Mouse (Mus musculus): ENCODE results near the gene Lime1.

The Lime1 gene

GRCm38 (mm10) chr2:181379778-181380177 is at the start of gene Lime1:
Lime1 (plus strand) TSS chr2:181380078.
- in situ Hi-C loops (cut with MseI, MboI), result no loop called here

- in situ Hi-C loops (cut with MseI, MboI), result no loop called here
Measured at GRCm38 (mm10) chr2:181332542-181332941, 47.3 kb upstream of the Lime1 start.

- in situ Hi-C loops (cut with MseI, MboI), result no loop called here
Measured at GRCm38 (mm10) chr2:181334023-181334422, 45.9 kb upstream of the Lime1 start.

GRCm38 (mm10) chr2:181340426-181340825 is 39.5 kb upstream of the Lime1 start:
- in situ Hi-C loops (cut with MseI, MboI), result no loop called here

DNA sequence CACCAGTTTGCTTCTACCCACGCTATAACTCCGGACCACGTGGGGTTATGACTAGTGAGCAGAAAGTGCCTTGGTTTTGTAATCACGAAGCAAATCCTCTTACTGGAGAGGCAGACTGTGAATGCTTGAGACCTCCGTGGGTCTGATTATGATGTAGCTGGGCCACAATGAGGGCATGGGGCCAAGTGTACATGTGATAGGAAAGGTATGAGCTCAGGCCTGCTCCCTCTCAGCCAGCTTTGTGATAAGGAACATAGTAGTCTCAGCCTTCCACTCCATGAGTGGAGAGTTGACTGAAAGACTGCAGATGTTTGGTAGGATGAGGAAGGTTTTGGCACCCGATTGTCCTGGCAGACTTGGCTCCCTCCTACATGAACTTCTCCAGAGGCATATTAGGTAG is 37.1 kb upstream of the Lime1 start:
- in situ Hi-C loops (cut with MseI, MboI), result no loop called here

- in situ Hi-C loops (cut with MseI, MboI), result no loop called here
Measured at GRCm38 (mm10) chr2:181356780-181357179, 23.1 kb upstream of the Lime1 start.

DNA sequence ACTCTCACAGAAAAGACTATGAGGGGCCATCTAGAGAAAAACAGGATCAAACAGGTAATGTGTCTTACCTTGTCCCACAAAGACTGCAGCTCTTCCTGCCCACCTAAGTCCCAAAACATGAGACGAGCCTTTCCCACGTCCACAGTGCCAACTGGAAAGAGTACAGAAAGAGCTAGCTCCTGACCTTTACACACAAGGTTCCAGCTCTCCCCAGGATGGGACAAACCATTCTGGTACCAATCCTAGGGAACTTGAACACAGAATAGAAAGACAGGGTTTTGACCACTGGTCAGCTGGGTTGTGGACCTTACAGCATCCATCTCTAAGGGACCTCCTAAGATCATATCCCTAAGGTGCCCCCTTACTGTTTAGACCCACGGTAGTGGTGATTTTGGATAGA is 15.9 kb upstream of the Lime1 start:
- in situ Hi-C loops (cut with MseI, MboI), result no loop called here

DNA sequence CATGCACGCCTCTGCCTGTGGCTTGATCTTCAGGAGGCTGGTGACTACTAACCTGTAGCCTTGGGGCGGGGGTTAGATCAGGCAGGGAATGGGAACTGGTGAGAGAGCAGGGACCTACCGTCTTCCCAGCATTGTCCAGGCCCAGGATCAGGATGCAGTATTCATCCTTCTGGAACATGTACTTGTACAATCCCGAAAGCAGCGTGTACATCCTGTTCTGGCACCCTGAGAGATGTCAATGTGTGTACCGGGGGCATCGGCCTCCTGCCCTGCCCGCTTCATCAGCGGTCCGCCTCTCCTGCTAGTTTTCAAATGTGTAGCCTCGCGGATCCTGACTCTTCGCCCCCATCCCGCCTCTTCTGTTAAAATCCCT is 15.4 kb upstream of the Lime1 start:
- in situ Hi-C loops (cut with MseI, MboI), result no loop called here

- in situ Hi-C loops (cut with MseI, MboI), result no loop called here
Measured at GRCm38 (mm10) chr2:181364860-181365596, 14.8 kb upstream of the Lime1 start, which contains the start of the genes Zgpat and Arfrp1. Zgpat (plus strand) TSS chr2:181364928. Arfrp1 (minus strand) TSS chr2:181365404.

DNA sequence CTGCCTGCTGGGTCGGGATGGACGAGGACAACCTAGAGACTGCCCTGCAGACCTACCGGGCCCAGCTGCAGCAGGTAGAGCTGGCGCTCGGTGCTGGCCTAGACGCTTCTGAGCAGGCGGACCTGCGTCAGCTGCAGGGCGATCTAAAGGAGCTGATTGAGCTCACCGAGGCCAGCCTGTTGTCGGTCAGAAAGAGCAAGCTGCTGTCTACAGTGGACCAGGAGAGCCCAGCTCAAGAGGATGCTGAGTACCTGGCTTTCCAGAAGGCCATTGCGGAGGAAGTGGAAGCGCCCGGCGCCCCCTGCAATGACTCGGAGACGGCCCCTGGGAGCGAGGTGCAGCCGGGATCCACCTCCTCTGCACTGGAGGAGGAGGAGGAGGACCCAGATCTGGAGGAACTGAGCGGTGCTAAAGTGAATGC is 14.2 kb upstream of the Lime1 start:
- in situ Hi-C loops (cut with MseI, MboI), result no loop called here

DNA sequence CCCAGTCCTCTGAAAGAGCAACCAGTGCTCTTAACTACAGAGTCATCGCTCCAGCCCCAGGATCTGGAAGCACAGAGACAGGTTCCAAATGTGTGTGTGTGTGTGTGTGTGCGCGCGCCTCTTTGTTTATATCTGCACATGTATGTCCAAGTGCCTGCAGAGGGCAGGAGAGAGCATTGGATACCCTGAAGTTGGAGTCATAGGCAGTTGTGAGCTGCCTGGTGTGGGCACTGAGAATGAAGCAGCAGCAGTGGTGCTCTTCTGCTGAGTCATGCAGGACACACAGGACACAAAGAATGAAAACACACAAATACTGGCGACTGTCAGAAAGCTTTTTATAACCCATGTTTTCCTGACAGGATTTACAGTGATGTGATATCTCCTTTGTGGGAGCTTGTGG is 9.9 kb upstream of the Lime1 start:
- in situ Hi-C loops (cut with MseI, MboI), result no loop called here

DNA sequence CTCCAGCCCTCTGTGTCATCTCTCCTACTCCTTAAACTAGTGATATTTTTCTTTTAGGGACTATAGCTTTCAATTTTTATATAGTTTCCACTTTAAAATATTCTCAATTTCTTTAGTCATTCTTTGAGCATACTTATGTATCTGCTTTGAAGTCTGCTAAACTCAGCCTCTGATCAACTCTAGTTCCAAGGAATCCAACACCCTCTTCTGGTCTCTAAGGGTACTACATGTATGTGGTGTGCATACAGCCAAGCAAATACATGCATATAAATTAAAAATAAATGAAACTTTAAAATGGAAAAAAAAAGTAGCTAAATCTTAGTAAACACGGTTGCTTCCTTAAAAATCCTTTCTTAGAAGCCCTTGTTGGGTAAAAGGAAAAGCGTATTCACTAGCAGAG is 4.1 kb upstream of the Lime1 start:
- in situ Hi-C loops (cut with MseI, MboI), result no loop called here

DNA sequence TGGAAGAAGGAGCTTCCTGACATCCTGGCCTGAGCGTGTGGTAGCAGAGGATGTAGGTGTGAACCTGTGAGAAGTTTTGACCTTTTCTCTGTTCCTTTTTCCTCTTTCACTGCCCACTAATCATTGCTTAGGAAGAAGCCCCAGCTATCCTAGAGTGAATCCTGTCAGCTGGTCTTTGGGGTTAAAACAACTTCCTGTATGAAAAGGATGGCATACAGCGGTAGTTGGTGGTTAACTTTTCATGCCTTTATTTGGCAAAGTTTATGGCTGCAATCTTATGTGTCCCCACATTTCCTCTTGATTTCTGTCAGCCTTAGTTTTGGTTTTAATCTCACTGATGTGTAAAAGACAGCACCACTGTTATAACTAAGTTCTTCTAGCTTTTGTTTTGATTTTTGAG is 2.6 kb upstream of the Lime1 start:
- in situ Hi-C loops (cut with MseI, MboI), result no loop called here

DNA sequence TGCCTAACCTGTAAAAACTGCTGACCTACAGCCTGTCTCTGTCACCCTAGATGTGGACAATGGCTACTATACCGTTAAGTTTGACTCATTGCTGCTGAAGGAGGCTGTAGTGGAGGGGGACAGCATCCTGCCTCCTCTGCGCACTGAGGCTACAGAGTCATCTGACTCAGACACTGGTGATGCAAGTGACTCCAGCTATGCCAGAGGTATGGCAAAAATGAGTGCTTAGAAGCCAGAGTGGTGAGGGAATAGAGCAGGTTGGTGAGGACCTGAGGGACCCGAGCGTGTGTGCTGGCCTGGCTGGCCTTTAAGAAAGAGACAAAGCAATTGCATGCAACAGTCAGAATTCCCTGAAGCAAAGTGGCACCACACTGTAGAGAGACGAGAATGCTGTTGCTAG is 1.2 kb upstream of the Lime1 start:
- in situ Hi-C loops (cut with MseI, MboI), result no loop called here

DNA sequence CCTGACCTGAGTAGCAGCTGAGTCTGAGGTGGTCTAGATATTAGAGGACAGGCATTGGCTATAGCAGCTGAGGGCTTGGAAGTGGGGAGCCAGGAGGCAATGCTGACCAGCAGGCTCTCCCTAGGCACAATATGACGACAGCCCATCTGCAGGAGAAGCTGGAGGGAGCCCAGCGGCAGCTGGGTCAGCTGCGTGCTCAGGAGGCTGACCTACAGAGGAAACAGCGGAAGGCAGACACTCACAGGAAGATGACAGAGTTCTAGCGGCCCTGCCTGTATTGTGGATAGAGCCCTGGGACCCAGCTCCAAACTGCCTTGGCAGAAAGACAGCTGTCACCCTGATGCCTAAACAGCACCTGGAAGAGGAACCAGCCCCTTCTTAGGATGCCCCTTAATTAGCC is 373 bp downstream of the Lime1 start:
- in situ Hi-C loops (cut with MseI, MboI), result no loop called here

- in situ Hi-C loops (cut with MseI, MboI), result no loop called here
Measured at GRCm38 (mm10) chr2:181381107-181381506, 1.2 kb downstream of the Lime1 start.

GRCm38 (mm10) chr2:181381631-181382306 is 1.9 kb downstream of the Lime1 start:
- in situ Hi-C loops (cut with MseI, MboI), result no loop called here

GRCm38 (mm10) chr2:181384463-181384862 is 4.6 kb downstream of the Lime1 start:
- in situ Hi-C loops (cut with MseI, MboI), result no loop called here

DNA sequence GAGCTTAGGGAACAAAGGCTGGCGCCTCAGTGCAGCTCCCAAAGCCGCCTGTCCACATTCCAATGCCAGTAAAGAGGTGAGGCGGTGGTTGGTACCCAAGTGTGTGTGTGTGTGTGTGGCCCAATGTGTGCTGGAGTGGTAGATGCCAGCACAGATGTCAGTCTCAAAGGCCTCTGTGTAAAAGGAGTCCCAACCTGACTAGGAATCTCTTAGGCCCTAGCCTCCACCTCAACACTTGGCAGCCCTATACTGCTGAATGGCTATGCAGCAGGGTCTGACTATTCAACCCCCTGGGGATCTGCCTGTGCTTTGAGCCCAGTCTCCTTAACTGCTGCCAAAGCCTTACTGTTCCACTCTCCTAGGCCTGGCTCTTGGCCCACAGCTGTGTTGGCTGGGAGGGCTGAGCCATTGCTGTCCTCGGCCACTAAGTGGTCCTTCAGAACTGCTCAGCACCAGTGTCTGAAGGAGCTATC is 5.1 kb downstream of the Lime1 start:
- in situ Hi-C loops (cut with MseI, MboI), result loop anchor here in 1 of 2 experiments (5.0 kb wide), 1 partner anchor 107 kb away; the partner anchor contains the start of gene Abhd16b

DNA sequence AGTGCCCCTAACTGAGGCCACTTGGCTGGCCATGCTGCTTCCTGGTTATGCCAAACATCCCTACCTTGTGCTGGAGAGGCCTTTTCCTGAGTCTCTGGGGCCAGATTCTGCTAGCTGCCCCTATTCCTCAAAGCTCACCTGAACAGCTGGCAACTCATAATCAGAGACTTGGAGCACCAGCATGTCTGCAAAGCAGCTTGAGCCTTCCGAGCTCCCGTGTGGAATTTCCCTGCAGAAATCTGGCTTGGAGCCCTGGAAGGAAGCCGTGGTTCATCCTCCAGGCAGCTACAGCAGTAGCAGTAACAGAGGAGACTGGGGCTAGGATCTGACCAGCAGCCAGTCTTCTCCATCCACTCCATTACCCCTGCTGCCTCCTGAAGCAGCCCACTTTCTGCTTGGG is 6.0 kb downstream of the Lime1 start:
- in situ Hi-C loops (cut with MseI, MboI), result loop anchor here in 1 of 2 experiments (5.0 kb wide), 1 partner anchor 106 kb away; the partner anchor contains the start of gene Abhd16b

DNA sequence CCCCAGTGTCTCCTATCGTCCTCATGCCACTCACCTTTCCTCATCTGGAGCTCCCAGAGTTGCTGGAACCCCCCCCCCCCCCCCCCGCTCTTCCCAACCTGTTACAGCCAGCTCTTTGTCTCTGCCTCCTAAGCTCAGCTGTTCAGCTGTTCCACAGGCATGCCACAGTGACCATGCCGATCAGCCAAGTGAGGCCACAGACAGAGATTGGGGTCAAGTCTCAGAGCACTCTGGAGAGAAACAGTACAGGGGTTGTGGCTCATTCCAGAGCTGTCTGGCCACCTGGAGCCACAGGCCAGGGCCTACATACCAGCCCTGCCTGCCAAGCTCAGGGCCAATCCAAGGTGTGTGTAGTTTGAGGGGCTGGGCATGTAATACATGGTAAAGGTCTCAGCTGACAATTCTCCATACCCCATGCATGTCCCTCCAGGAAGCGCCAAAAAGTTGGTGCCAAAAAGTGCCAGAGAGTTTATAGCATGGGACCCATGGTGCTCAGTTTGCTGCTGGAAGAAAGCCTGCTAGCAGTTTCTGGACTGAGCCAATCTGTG is 6.9 kb downstream of the Lime1 start:
- in situ Hi-C loops (cut with MseI, MboI), result loop anchor here in 1 of 2 experiments (5.0 kb wide), 1 partner anchor 106 kb away; the partner anchor contains the start of gene Abhd16b

- in situ Hi-C loops (cut with MseI, MboI), result loop anchor here in 1 of 2 experiments (5.0 kb wide), 1 partner anchor 107 kb away; the partner anchor contains the start of gene Tpd52l2
Measured at GRCm38 (mm10) chr2:181390136-181390870, 10.4 kb downstream of the Lime1 start.

Data from mouse trophoblast stem cell (cell line).